Mouse (Mus musculus) small intestine, adult 2 months (tissue): ENCODE measurements around the gene Phf5a. TPM values are rescaled to one million over a fixed set of nuclear protein-coding genes. Genes with fewer than 3 reads are reported as not detected.

Experiments
- H3K27ac ChIP-seq: fragments of 200-500 bp; 2 replicates; pipeline ENCODE4 v1.5.1; 2012; ENCODE audit warnings: low read depth, low read length, control low read depth, inconsistent platforms; ENCODE audit not compliant: insufficient read depth
- H3K27me3 ChIP-seq: fragments of 200-500 bp; 2 replicates; pipeline ENCODE4 v1.6.1; 2012; ENCODE audit warnings: mild to moderate bottlenecking, moderate library complexity, low read length, inconsistent platforms; ENCODE audit not compliant: control insufficient read depth, insufficient read depth
- H3K36me3 ChIP-seq: fragments of 200-500 bp; 2 replicates; pipeline ENCODE4 v1.6.1; 2012; ENCODE audit warnings: mild to moderate bottlenecking, low read length, control low read depth, inconsistent platforms; ENCODE audit not compliant: control insufficient read depth, insufficient read depth
- H3K4me1 ChIP-seq: fragments of 200-500 bp; 2 replicates; pipeline ENCODE4 v1.6.1; 2012; ENCODE audit warnings: low read length, inconsistent platforms, mixed read lengths; ENCODE audit not compliant: control insufficient read depth, insufficient read depth, insufficient read length
- H3K4me3 ChIP-seq: fragments of 200-500 bp; 2 replicates; pipeline ENCODE4 v1.5.1; 2012; ENCODE audit warnings: low read depth, mild to moderate bottlenecking, control low read depth, inconsistent platforms, low read length, moderate library complexity
- CTCF ChIP-seq: fragments of 200-500 bp; IDR thresholded peaks from 2 replicates; pipeline ENCODE4 v1.5.1; 2012; ENCODE audit warnings: low read depth, mild to moderate bottlenecking, control low read depth, inconsistent platforms, low read length, moderate library complexity, mixed read lengths; ENCODE audit not compliant: insufficient replicate concordance, insufficient read length; ENCODE audit errors: extremely low read depth
- POLR2A ChIP-seq: fragments of 200-500 bp; IDR thresholded peaks from 2 replicates; pipeline ENCODE4 v1.6.1; 2012; ENCODE audit warnings: low read depth, mild to moderate bottlenecking, control low read depth, inconsistent platforms, low read length, moderate library complexity
- WGBS: fragments of 180-500 bp; shearing (Covaris S2); methylation state at CpG from one replicate; pipeline ENCODE4 v1.1.7; 2018; 5-methylcytosine and 5-hydroxymethylcytosine counted together
- polyA plus RNA-seq: library from polyadenylated mRNA; depleted of rRNA; stranded (reverse); fragments of >200 nt; gene quantifications from 2 replicates; pipeline ENCODE4 v1.2.3, GENCODE M21; 2012

Gene Phf5a
- polyA plus RNA-seq, 1 experiment: 47.0 TPM

GRCm38 (mm10) chr15:81832219-81832618 lies 39.5 kb downstream of the Phf5a start:
- Histone ChIP-seq H3K36me3 (peaks cover 9% of the 10 kb centered on the region; the same call in 1 of the 2 replicates), H3K27me3 (no peaks in the 10 kb centered on the region), H3K4me1 (peaks cover 33% of the 10 kb centered on the region), H3K27ac (peak overlapping the region; percentile 18; the same call in 1 of the 2 replicates), H3K4me3 (no peak overlapping the region)
- TF ChIP-seq POLR2A (no peak), CTCF (no peak)
- WGBS: 30% methylated on average over 3 of the region's 3 CpGs

- peak; percentile 98 for TF ChIP-seq CTCF
- TF ChIP-seq POLR2A: peak; percentile 8; the same call in 1 of the 2 replicates
- Histone ChIP-seq H3K36me3 (peaks cover 14% of the 10 kb centered on the region; the same call in 1 of the 2 replicates), H3K4me1 (peaks cover 26% of the 10 kb centered on the region), H3K27me3 (no peaks in the 10 kb centered on the region), H3K27ac (peak overlapping the region; percentile 80), H3K4me3 (peak overlapping the region; percentile 48)
- 7% methylated on average over 24 of the region's 24 CpGs for WGBS
Observed at GRCm38 (mm10) chr15:81831136-81831825, 40.4 kb downstream of the Phf5a start.

GRCm38 (mm10) chr15:81830530-81830929 lies 41.2 kb downstream of the Phf5a start:
- Histone ChIP-seq H3K27ac (peak overlapping the region; percentile 80), H3K27me3 (no peaks in the 10 kb centered on the region), H3K4me1 (peaks cover 20% of the 10 kb centered on the region; the same call in 1 of the 2 replicates), H3K4me3 (no peak overlapping the region), H3K36me3 (peaks cover 21% of the 10 kb centered on the region)
- WGBS: 71% methylated on average over 4 of the region's 4 CpGs
- TF ChIP-seq CTCF (no peak), POLR2A (no peak)

DNA sequence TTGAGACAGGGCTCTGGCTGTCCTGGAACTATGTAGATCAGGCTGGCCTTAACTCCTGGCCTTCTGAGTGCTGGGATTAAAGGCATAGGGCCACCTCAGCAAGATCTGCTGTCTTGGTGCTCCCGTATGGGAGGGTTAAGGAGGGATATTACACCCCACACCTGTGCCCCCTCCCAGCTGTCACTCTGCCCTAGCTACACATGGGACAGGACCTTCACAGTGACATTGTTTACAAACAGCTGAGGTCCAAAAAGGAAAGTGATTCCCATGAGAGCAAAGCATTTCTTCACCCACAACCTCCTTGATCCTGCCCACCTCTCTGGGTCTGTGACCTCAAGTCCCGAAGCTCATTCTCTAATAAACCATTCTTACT lies 42.5 kb downstream of the Phf5a start:
- no peak overlapping the region for H3K4me3 ChIP-seq
- peaks cover 10% of the 10 kb centered on the region; the same call in 1 of the 2 replicates for H3K4me1 ChIP-seq
- H3K27me3 ChIP-seq: no peaks in the 10 kb centered on the region
- WGBS: 78% methylated on average over 2 of the region's 2 CpGs
- peaks cover 32% of the 10 kb centered on the region for H3K36me3 ChIP-seq
- H3K27ac ChIP-seq: no peak overlapping the region
- TF ChIP-seq POLR2A (no peak), CTCF (no peak)

GRCm38 (mm10) chr15:81828426-81829207 lies 43.1 kb downstream of the Phf5a start:
- WGBS: 79% methylated on average over 7 of the region's 7 CpGs
- H3K36me3 ChIP-seq: peaks cover 38% of the 10 kb centered on the region
- TF ChIP-seq POLR2A: no peak
- no peak for TF ChIP-seq CTCF
- no peak overlapping the region for H3K27ac ChIP-seq
- H3K4me3 ChIP-seq: no peak overlapping the region
- H3K4me1 ChIP-seq: peaks cover 7% of the 10 kb centered on the region; the same call in 1 of the 2 replicates
- H3K27me3 ChIP-seq: no peaks in the 10 kb centered on the region

GRCm38 (mm10) chr15:81824832-81825231 lies 46.9 kb downstream of the Phf5a start:
- Histone ChIP-seq H3K4me3 (no peak overlapping the region), H3K27ac (no peak overlapping the region), H3K27me3 (no peaks in the 10 kb centered on the region), H3K4me1 (no peaks in the 10 kb centered on the region), H3K36me3 (peaks cover 68% of the 10 kb centered on the region)
- no peak for TF ChIP-seq CTCF
- 47% methylated on average over 3 of the region's 3 CpGs for WGBS

GRCm38 (mm10) chr15:81822631-81823030 lies 49.1 kb downstream of the Phf5a start:
- WGBS: 87% methylated on average over 3 of the region's 3 CpGs
- peaks cover 73% of the 10 kb centered on the region for H3K36me3 ChIP-seq
- TF ChIP-seq POLR2A (no peak), CTCF (no peak)
- no peaks in the 10 kb centered on the region for H3K4me1 ChIP-seq
- H3K4me3 ChIP-seq: no peak overlapping the region
- H3K27ac ChIP-seq: no peak overlapping the region
- no peaks in the 10 kb centered on the region for H3K27me3 ChIP-seq
